Mouse (Mus musculus) macrophage (primary cell): ENCODE results near the gene Pacsin2. TPM values are rescaled to one million over a fixed set of nuclear protein-coding genes. Genes with fewer than 3 reads are reported as not detected.

Source experiments
- H3K27ac ChIP-seq: fragments of 350-480 bp; formaldehyde crosslinking; 2 replicates; pipeline ENCODE4 v1.9.0; 2021
- H3K36me3 ChIP-seq: fragments of 350-480 bp; formaldehyde crosslinking; 2 replicates; pipeline ENCODE4 v1.9.0; 2021; ENCODE audit errors: inconsistent target
- H3K4me3 ChIP-seq: fragments of 350-480 bp; formaldehyde crosslinking; 2 replicates; pipeline ENCODE4 v1.9.0; 2021; ENCODE audit errors: inconsistent target
- H3K79me2 ChIP-seq: fragments of 350-480 bp; formaldehyde crosslinking; 2 replicates; pipeline ENCODE4 v1.9.0; 2021; ENCODE audit errors: inconsistent target
- WGBS: methylation state at CpG from one replicate; pipeline ENCODE4 v1.1.7; 2026; ENCODE audit warnings: inconsistent platforms; ENCODE audit not compliant: missing documents; 5-methylcytosine and 5-hydroxymethylcytosine counted together
- polyA plus RNA-seq: library from polyadenylated mRNA; stranded (reverse); fragments of 250-400 nt; gene quantifications from 3 replicates; pipeline ENCODE4 v1.2.4, GENCODE M21; 2018; ENCODE audit warnings: inconsistent platforms

Gene Pacsin2
- polyA plus RNA-seq, 1 experiment from 2014 or later: 89.0 TPM

DNA sequence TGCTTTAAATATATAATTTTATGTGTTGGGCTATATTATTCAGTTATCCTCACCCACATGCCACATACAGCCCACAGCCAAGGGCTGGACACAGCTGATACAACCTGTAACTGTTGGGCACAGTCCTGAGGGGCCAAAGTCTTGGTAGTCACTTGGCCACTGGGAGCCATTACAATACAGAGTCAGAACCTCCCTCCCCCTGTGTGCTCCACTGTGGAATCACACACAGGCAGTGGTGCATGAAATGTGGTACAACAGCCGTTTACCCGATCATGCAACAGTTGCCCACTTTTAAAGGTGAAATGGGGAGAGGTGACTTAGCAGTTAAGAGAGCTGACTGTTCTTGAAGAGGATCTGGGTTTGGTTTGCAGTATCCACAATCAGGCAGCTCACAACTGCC lies 14.4 kb downstream of the Pacsin2 start:
- Histone ChIP-seq H3K36me3 (no peaks in the 10 kb centered on the region), H3K4me3 (no peak overlapping the region), H3K79me2 (peaks cover 100% of the 10 kb centered on the region), H3K27ac (no peak overlapping the region)
- 90% methylated on average over 2 of the region's 2 CpGs for WGBS

- WGBS: 81% methylated on average over 5 of the region's 5 CpGs
These were observed 15.8 kb downstream of the Pacsin2 start for GRCm38 (mm10) chr15:83448646-83449045.

GRCm38 (mm10) chr15:83447791-83448544 lies 16.4 kb downstream of the Pacsin2 start:
- no peaks in the 10 kb centered on the region for H3K36me3 ChIP-seq
- peak overlapping the region; percentile 19 for H3K27ac ChIP-seq
- no peak overlapping the region for H3K4me3 ChIP-seq
- H3K79me2 ChIP-seq: peaks cover 100% of the 10 kb centered on the region
- 48% methylated on average over 10 of the region's 10 CpGs for WGBS

More at GRCm38 (mm10) chr15:83448646-83449045, 15.8 kb downstream of the Pacsin2 start:
- H3K4me3 ChIP-seq: no peak overlapping the region
- H3K79me2 ChIP-seq: peaks cover 100% of the 10 kb centered on the region
- peak overlapping the region; percentile 19; the same call in 1 of the 2 replicates for H3K27ac ChIP-seq
- H3K36me3 ChIP-seq: no peaks in the 10 kb centered on the region

- WGBS: 93% methylated on average over 2 of the region's 2 CpGs
- Histone ChIP-seq H3K36me3 (no peaks in the 10 kb centered on the region), H3K27ac (no peak overlapping the region), H3K4me3 (no peak overlapping the region), H3K79me2 (peaks cover 100% of the 10 kb centered on the region)
These were observed 18.5 kb downstream of the Pacsin2 start for GRCm38 (mm10) chr15:83445908-83446307.

- Histone ChIP-seq H3K79me2 (peaks cover 100% of the 10 kb centered on the region), H3K36me3 (no peaks in the 10 kb centered on the region), H3K27ac (no peak overlapping the region), H3K4me3 (no peak overlapping the region)
- WGBS: 95% methylated on average over 3 of the region's 5 CpGs
These were observed 19.0 kb downstream of the Pacsin2 start for GRCm38 (mm10) chr15:83445383-83445782.

DNA sequence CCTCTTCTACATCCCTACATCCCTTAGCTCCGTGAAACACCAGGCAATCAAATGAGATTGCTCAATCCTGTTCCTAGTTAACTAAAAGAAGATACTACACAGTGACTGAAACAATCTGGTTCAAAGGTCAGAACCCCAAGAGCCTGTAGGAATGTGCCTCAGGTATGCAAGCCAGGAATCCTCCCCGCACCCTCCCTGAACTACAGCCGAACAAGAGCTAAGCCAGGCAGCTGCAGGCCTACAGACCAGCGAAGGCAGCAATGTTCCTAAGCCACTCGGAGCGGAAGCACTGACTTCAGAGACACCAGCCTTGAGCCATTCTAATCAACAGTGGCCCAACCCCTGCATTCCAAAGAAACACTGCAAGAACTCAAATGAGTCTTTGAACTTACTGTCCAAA lies 20.0 kb downstream of the Pacsin2 start:
- 93% methylated on average over 6 of the region's 6 CpGs for WGBS
- H3K27ac ChIP-seq: no peak overlapping the region

GRCm38 (mm10) chr15:83442495-83443037 lies 21.8 kb downstream of the Pacsin2 start:
- Histone ChIP-seq H3K36me3 (no peaks in the 10 kb centered on the region), H3K79me2 (peaks cover 100% of the 10 kb centered on the region), H3K4me3 (no peak overlapping the region), H3K27ac (peak overlapping the region; percentile 62)
- WGBS: 50% methylated on average over 4 of the region's 4 CpGs

More for the DNA sequence above, 20.0 kb downstream of the Pacsin2 start:
- Histone ChIP-seq H3K36me3 (no peaks in the 10 kb centered on the region), H3K79me2 (peaks cover 100% of the 10 kb centered on the region), H3K4me3 (no peak overlapping the region)

- peaks cover 100% of the 10 kb centered on the region for H3K79me2 ChIP-seq
- WGBS: 85% methylated on average over 5 of the region's 5 CpGs
- no peak overlapping the region for H3K27ac ChIP-seq
- H3K4me3 ChIP-seq: no peak overlapping the region
- H3K36me3 ChIP-seq: no peaks in the 10 kb centered on the region
These were observed 23.7 kb downstream of the Pacsin2 start for GRCm38 (mm10) chr15:83440726-83441125.

DNA sequence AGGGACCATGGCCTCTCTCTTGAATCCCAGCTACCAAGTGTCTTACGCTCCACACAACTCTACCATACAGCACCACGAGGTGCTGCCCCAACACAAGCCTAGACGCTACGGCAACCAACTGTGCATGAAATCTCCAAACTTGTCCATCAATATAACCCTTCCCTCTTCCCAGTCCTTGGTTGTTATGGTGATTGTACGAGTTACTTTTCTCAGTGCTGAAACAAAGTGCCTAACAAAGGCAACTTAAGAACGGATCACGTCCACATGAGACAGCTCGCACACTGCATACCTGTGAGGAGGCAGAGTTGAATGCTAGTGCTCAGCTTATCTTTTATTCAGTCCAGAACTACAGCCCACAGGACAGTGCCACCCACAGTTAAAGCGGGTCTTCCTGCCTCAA lies 27.9 kb downstream of the Pacsin2 start:
- 92% methylated on average over 8 of the region's 9 CpGs for WGBS
- Histone ChIP-seq H3K79me2 (peaks cover 100% of the 10 kb centered on the region), H3K27ac (peak overlapping the region; percentile 90; the same call in 1 of the 2 replicates)

DNA sequence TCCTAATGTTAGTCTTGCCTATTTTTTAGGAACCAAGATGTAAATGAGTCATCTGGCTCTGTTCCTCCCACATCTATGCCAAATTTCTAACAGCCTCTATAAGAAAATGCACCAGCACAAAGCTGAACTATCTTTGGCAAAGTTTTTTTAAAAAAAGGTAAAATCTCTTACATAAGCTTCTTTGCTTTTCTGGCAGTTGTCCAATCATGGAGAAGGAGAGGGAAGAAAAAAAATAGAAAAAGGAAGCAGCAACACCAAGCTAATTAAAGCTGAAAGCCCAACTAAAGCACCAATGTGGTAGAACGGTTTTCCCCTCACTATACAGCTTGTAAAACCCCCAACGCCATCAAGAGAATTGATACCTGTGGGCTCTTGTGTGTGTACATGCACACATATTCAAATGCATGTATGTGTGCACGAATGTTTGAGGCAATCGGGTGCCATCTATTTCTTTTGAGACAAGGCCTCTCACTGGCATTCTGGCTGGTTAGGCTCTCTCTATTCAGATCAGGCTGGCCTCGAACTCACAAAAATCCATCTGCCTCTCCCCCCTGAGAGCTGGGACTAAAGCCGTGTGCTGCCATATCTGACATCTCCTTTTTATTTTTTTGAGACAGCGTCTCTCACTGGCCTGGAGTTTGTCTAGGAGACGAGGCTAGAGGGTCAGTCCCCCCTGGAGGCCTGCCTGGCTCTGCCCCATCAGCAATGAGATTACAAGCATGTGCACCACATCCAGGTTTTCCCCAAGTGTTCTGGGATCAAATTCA lies 28.9 kb downstream of the Pacsin2 start:
- Histone ChIP-seq H3K4me3 (no peak overlapping the region), H3K79me2 (peaks cover 97% of the 10 kb centered on the region), H3K27ac (peak overlapping the region; percentile 90), H3K36me3 (no peaks in the 10 kb centered on the region)
- 49% methylated on average over 8 of the region's 8 CpGs for WGBS

More for the DNA sequence above, 27.9 kb downstream of the Pacsin2 start:
- Histone ChIP-seq H3K36me3 (no peaks in the 10 kb centered on the region), H3K4me3 (no peak overlapping the region)

DNA sequence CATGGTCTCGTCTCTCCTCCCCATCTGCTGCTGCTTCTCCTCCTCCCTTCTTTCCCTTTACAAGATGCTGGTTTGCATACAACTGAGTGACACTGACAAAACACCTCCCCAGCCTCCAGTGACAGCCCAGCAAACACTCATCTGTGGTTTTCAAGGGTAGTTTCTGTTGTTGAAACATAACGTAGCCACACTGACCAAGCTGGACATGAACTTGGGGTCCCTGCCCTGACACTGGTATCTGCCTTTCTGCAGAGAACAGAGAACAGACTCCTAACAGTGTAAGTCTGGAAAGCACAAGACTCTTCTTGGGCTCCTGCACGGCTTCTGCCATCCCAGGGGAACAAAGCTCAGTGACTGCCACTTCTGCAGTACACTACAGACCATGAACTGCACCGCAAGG lies 29.7 kb downstream of the Pacsin2 start:
- Histone ChIP-seq H3K36me3 (no peaks in the 10 kb centered on the region), H3K27ac (peak overlapping the region; percentile 90), H3K4me3 (no peak overlapping the region), H3K79me2 (peaks cover 93% of the 10 kb centered on the region)
- WGBS: 56% methylated on average over 4 of the region's 4 CpGs

DNA sequence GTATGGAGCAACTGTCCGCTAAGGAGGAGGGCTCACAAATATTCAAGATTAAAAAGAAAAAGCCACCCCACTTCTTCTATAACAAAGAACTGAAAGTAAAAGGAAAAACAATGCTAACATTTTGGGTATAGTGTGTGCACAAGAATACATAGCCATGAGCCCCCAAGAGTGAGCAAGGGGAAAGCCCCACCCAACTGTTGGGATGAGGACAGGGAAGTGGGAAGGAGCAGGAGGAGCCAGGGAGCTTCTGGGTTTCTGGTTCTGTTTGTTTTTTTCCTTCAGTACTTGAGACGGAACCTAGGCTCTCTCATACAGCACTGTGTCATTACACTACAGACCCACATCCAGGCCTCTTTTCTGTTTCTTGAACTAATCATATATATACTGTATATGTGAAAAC lies 31.1 kb downstream of the Pacsin2 start:
- WGBS: 57% methylated on average over 2 of the region's 2 CpGs
- Histone ChIP-seq H3K27ac (peak overlapping the region; percentile 90), H3K36me3 (no peaks in the 10 kb centered on the region), H3K4me3 (no peak overlapping the region), H3K79me2 (peaks cover 93% of the 10 kb centered on the region)

GRCm38 (mm10) chr15:83432231-83433031 lies 32.0 kb downstream of the Pacsin2 start:
- peaks cover 93% of the 10 kb centered on the region for H3K79me2 ChIP-seq
- peak overlapping the region; percentile 16; the same call in 1 of the 2 replicates for H3K4me3 ChIP-seq
- no peaks in the 10 kb centered on the region for H3K36me3 ChIP-seq
- peak overlapping the region; percentile 90 for H3K27ac ChIP-seq
- 12% methylated on average over 15 of the region's 15 CpGs for WGBS
